In genomic region chr16:21339061-21339459, GRCm38 (mm10) we compare ENCODE assay signal across 7 mouse cellular contexts.
DNase-seq lines count a peak whose midpoint lies in the region; ATAC-seq and TF ChIP-seq lines count a peak whose summit lies in the region.

No protein-coding gene starts in this region.

- WGBS in lung, postnatal 0 days, result 40% methylated on average over 6 of the region's 6 CpGs
- 31% methylated on average over 6 of the region's 6 CpGs for WGBS in stomach, postnatal 0 days

- intact Hi-C loops in heart, postnatal 10 days (cut with DNase I), result no loop called here

- ATAC-seq in lung, postnatal 0 days, result peak; percentile 63
- ATAC-seq in stomach, postnatal 0 days (ENCODE audit: low FRiP score, low TSS enrichment), result peak; percentile 45; the same call in 1 of the 2 replicates

- H3K9me3 ChIP-seq in lung, postnatal 0 days (ENCODE audit: low read length), result no peaks in the 10 kb centered on the region
- H3K9me3 ChIP-seq in stomach, postnatal 0 days (ENCODE audit: control insufficient read depth, low read length), result no peaks in the 10 kb centered on the region

- no peak overlapping the region for H3K9ac ChIP-seq in lung, postnatal 0 days (replicated peaks; ENCODE audit: low read depth)
- H3K9ac ChIP-seq in stomach, postnatal 0 days (ENCODE audit: low read length), result no peak overlapping the region

- peaks cover 11% of the 10 kb centered on the region; the same call in 1 of the 2 replicates for H3K4me1 ChIP-seq in lung, postnatal 0 days (ENCODE audit: insufficient read depth, low read depth, low read length)
- H3K4me1 ChIP-seq in stomach, postnatal 0 days (replicated peaks; ENCODE audit: control insufficient read depth, insufficient read depth), result peaks cover 19% of the 10 kb centered on the region

- no peak overlapping the region for H3K4me2 ChIP-seq in lung, postnatal 0 days (replicated peaks; ENCODE audit: low read depth, low read length)
- peak overlapping the region; percentile 42; the same call in 1 of the 2 replicates for H3K4me2 ChIP-seq in stomach, postnatal 0 days (replicated peaks; ENCODE audit: low read depth)

- H3K4me3 ChIP-seq in lung, postnatal 0 days (ENCODE audit: low read depth, low read length), result no peak overlapping the region
- H3K4me3 ChIP-seq in stomach, postnatal 0 days (ENCODE audit: low read depth, low read length), result no peak overlapping the region

- TF ChIP-seq EP300 in lung, postnatal 0 days (IDR thresholded peaks at IDR 0.05), result peak; percentile 39; the same call in 1 of the 2 replicates
- TF ChIP-seq EP300 in stomach, postnatal 0 days (optimal IDR thresholded peaks at IDR 0.05), result no peak

- TF ChIP-seq CTCF in lung, postnatal 0 days (IDR thresholded peaks at IDR 0.05), result no peak
- TF ChIP-seq CTCF in stomach, postnatal 0 days (IDR thresholded peaks at IDR 0.05; ENCODE audit: low read depth), result no peak

- peak overlapping the region; percentile 87 for H3K27ac ChIP-seq in lung, postnatal 0 days (ENCODE audit: low read length)
- peak overlapping the region; percentile 92 for H3K27ac ChIP-seq in stomach, postnatal 0 days (replicated peaks)

- no peaks in the 10 kb centered on the region for H3K36me3 ChIP-seq in lung, postnatal 0 days (ENCODE audit: insufficient read depth, low read length)
- H3K36me3 ChIP-seq in stomach, postnatal 0 days (ENCODE audit: control insufficient read depth, insufficient read depth, low read length), result no peaks in the 10 kb centered on the region

- no peaks in the 10 kb centered on the region for H3K27me3 ChIP-seq in lung, postnatal 0 days (replicated peaks; ENCODE audit: insufficient read depth, low read length)
- H3K27me3 ChIP-seq in stomach, postnatal 0 days (ENCODE audit: control insufficient read depth, insufficient read depth, low read length), result no peaks in the 10 kb centered on the region

- peak; percentile 17 for DNase-seq in cerebellum, adult 8-10 months
- peak; percentile 14 to 32 for DNase-seq in cerebellum, postnatal 36 days
- DNase-seq in heart, postnatal 10 days, result peak; percentile 70 to 72
- peak; percentile 70 for DNase-seq in lung, postnatal 0 days (ENCODE audit: low spot score)
- peak; percentile 28 for DNase-seq in stomach, postnatal 0 days (ENCODE audit: low spot score)
- no peak for DNase-seq in layer of hippocampus, adult 11-12 months (ENCODE audit: low spot score)
- DNase-seq in ovary, adult 18-20 months (ENCODE audit: low spot score), result no peak

Comparison
In these comparisons a context has a peak if more than half of its experiments do, and no peak if none do; other contexts are left out.
1. DNase-seq: peak in cerebellum, adult 8-10 months (single experiment), cerebellum, postnatal 36 days (2 of 2), heart, postnatal 10 days (2 of 2), lung, postnatal 0 days (single experiment) and stomach, postnatal 0 days (single experiment); none in layer of hippocampus, adult 11-12 months (single experiment) and ovary, adult 18-20 months (single experiment).